Mouse (Mus musculus) WW6 (cell line): ENCODE measurements at regions not wholly inside any gene's neighbourhood (a gene's known extent, or its start where the extent isn't known, plus 50 kb on each side); places are given as distances from the start of the nearest gene placed in this dataset.

ENCODE experiments used
- DNase-seq: peaks from one replicate; pipeline ENCODE4 v3.0.0-alpha.2; 2013; ENCODE audit warnings: low read depth, low spot score

DNA sequence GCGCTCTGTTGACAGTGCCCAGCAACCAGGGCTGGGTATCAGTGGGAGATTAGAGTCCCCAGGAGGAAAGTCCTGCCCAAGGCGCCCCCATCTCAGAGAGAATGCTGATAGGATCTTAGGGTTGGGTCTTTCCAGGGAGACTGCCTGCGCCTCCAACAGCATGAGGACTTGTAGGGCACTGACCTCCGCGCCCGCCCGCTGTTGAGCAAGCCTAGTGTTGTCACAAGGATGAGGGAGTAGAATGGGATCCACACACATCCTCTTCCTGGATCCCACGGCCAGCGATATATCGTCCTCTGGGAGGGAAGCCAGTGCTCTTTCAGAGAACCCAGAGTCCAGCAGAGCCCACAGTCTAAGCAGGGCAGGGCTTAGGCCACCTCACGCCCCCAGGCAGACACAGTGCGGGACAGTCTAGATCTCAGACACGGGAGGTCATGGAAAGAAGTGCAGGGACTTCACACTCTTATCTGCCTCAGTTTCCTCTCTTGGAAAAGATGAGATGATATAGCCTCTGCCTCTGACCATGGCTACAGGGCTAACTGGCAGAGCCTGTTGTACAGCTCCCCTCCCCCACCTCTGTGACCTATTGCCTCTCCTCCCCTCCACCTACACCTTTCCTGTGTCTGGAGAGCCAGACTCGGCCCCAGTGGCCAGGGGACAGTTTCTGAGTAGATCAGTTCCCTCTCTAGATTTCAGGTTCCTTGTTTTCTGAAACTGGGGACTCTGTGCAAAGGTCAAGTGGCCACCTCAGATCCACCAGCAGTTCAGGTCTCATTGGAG, 52.0 kb upstream of the Dusp5 start:
- no peak for DNase-seq

DNA sequence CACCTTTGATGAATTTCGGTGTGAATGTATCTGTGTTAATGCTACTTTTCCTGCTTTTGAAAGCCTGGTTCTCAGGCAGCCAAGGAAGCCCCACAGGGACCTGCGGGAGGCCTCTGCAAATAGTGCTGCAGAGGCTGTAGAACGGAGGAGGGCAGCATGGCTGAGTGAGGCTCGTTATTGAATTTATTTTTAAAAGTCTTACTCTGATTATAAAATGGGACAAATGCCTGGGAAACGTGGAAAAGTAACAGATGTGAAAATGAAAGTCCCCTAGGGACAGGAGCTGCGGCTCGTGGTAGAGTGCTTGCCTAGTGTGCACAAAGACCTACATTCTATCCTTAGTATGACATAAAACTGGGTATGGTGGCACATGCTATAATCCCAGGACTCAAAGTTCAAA, 59.7 kb upstream of the Dusp5 start:
- DNase-seq: no peak

DNA sequence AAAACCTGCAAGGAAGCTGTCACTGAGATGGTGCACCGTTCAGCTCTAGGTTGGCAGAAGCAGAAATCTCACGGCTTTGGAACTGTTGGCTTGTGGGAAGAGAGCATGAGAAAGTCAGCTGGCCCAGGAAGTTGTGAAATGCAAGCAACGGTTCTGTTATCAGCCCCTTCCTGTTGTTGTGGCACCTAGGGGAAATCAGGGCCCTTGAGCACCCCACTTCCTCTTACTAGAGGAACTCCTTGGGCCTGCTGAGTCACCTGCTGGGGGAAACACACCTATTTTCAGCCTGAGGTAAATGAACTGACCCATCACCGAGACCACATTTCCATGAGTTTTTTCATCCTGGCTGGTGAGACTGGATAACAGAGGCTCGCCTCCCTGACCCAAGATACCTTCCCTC, 64.2 kb upstream of the Dusp5 start:
- DNase-seq: no peak

DNA sequence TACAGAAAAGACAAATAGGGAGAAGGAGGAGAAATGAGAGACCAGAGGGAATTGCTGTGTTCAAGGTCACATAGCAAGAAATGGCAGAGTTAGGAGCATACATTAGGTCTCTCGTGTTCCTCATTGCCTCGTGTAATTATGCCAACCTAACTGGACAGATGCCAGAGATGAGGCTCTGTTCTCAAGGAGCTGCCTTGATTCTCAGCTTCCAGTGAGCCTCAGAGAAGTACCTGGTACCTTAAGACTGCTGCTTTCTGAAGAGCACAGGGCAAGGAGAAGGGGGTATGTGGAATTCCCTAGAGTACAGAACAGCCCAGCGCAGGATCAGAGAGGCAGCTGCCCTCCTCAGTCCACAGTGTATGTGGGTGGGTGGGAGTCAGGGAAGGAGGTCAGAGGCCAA, 64.8 kb upstream of the Dusp5 start:
- DNase-seq: no peak

DNA sequence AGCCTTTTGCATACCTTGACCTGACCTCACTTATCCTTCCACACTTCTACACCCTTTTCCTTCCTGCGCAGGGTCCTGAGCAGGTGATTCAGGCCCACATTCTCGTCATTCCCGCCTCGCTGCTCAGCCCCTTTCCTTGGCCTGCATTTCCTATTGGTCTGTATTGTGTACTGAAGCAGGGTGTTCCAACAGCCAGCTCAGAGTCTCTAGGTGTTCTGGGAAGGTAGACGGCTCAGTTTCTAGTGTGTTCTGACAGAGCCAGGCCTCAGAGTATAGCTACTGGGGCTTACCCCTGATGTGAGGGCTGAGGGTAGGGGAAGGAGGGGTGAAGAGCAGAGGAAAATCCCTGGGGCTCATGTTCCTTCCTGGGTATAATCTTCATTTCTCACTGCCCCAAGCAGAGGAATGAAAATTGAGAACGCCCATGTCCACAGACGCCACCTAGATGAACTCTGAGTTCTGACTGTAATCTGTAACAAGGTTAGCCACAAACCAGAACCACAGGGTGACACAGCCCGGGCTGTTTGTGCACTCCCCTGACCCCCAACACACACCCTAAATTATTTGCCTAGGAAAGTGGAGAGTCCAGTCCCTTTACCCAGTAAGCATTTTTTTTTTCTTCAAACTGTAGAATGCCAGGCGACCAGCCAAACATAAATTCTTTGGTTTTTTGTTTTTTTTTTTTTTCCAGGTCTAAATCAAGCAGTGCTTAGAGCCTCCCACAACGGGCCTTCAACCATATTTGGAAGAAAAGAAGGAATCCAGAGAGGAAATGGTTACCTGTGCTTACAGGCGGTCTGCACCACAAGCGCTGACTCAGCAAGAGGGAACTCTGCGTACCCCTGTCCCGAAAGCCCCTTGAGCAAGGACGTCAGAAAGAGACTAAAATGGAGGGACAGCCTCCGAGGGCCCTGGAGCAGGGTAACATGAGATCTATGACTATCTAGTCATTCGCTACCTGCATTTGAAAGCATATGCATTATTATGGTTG, 67.6 kb upstream of the Dusp5 start:
- peak; percentile 61 for DNase-seq

DNA sequence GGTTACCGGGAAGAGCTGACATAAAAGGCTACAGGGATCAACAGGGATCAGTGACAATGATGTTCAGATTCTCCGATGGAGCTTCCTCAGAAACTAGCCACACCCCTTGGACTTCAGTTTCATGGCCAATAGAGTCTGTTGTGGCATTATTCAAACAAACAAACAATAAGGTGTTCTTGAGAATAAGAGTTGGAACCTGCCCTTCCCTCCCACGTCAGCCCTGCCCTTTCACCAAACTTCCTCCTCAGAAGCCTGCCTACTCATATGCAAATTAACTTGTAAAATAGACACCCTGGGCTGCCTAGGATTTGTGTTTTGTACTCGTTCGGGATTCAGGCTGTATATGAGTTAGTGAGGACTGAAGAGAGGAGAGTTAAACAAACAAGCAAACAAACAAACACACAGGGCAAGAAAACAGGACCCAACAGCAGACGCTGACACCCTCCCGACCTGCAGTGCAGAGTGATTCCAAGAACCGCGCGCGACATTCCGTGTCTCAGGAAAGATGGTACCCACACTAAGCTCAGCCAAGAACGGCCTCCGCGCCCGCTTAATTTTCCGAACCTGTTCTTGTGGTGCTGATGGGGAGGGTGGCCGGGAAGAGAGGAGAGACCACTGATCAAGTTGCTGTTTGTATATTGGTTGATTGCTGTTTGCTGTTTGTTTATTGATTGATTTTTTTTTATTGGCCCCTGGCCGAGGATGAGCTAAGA, 68.4 kb upstream of the Dusp5 start:
- DNase-seq: peak; percentile 67

DNA sequence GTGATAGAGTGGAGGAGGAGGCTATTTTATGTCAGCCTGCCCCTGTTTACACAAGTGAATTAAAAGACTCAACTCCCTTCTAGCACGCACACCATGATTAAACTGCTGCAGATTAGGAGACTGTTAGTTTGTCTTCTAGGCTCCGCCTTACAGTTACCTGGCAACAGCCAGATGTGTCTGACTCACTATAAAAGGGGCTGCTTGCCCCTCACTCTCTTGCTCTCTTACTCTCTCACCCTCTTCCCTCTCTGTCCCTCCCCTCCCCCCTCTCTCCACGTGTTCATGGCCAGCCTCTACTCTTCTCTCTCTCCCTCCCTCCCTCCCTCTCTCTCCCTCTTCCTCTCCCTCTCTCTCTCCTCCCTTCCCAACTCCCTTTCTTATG, 69.0 kb upstream of the Smndc1 start:
- DNase-seq: no peak

DNA sequence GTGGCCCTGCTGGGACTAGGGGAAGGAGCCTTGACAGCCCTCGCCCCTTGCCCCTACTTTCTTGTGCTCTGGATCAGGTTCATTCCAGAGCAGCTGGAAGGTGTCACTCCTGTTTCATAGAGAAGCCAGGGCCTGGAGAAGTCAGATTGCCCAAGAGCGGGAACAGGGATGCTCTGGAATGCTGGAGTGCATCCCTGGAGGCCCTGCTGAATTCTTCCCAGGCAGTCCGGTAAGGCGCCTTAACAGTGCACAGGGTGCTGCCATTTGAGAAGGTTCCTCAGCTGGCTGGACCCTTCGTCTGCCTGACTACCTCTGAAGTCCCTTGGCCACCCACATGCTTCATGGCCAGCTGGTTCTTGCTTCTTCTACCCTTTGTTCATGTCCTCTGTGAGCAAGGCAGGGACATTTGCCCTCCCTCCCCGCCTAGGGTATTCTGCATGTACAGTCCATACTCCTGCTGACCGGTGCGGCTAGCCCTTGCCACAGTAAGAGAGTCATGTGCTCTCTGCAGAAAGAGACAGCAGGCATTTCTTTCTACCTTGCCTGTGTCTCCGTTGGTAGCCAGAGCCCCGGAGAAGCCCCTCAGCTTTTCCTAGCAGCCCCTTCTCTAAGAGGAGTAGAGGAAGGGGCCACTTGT, 68.5 kb upstream of the Smndc1 start:
- DNase-seq: no peak

DNA sequence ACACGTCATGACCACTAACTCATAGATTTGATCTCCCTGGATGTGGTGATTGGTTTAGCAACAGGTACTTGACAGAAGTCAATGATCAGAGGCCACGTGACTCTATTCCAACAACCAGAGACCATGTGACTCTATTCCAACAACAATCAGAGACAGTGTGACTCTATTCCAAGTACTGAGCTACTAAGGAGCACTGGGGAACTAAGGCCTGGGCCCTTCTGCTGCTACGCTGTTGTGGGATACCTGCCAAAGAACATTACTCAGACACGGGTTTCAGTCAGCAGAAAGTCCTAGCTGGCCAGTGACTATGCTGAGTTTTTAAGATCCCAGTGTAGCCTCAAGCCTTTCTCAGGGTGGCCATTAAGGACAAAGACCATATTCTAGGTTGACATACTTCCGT, 66.3 kb upstream of the Smndc1 start:
- DNase-seq: no peak

DNA sequence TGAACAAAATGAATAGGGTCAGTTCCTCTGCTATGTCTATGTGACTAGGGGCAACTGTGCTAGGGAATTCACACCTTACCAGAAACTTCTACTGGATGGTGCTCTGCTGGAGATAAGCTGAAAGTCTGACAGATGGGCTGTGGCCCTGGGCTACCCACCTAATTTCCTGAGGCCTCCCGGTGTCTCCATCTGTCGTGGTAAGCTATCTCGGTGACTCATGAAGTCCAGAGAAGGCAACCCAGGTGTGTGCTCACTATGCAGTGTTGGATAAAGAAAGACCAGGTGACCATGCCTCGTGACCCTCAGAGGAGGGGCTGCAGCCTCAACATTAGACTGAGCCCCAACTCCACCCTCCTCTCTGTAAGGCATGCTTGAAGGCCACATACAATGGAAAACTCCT, 64.2 kb upstream of the Smndc1 start:
- no peak for DNase-seq

DNA sequence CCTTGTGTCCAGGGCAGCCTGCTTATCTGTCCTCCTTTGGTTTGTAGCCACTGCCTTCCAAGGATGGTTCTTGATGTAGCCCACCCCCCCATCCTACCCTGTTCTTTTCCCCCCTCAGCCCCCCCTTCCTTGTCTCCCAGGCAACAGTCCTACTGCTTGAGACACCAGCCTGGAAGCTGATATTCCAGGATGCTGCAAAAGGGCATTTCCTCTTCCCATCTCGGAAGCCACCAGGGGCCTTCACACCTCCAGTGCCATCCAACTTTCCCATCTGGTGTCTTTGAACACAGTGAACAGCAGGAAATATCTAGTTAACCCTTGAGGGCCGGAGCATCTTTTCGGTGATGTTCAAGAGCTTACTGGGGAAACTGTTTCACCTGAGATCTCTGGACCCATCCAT, 63.7 kb upstream of the Smndc1 start:
- no peak for DNase-seq

DNA sequence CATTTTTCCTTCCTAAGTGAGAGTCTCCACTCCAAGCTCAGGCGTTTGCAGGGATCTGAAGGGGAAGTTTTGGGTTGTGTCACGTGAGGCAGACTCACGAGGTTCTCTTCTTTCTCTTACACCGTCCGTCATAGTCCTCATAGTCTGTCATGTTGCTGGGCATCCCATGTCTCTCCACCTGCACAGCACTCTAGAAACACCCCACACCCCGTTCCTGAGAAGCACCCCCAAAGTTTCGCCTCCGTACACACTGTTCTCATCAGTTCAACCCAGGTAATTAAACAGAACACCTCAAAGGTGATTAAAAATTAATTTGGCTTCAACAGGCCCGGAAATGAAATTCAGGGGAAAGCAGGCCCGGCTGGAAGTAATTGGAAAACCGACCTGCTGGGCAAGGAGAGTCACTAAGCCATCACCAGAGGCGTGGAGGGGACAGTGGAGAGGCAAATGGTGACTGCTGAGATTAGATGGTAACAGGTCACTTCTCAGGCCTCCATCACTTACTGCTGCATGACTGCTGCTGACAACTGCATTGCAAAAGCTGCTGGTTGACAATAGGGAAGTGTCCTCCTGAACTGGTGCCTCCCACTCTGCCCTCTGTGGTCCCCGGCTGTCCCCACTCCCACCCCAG, 63.1 kb upstream of the Smndc1 start:
- DNase-seq: no peak

DNA sequence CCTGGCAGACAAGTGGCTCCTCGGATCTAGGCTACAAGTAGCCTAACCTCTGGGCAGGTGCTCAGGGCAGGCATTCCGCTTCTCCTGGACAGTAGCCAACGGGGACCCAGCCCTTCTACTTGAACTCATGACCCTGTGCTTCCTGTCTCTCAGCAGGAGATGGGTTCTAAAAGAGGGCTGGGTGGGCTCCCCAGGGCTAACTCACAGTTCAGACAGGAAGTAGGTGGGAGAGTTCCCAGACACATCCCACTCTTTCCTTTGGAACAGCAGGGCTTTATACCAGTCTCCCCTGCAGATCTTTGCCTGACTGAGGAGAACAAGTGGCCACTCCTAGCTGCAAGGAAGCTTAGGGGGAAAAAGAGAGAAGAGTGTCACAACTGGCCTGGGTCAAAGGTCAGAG, 62.0 kb upstream of the Smndc1 start:
- no peak for DNase-seq

DNA sequence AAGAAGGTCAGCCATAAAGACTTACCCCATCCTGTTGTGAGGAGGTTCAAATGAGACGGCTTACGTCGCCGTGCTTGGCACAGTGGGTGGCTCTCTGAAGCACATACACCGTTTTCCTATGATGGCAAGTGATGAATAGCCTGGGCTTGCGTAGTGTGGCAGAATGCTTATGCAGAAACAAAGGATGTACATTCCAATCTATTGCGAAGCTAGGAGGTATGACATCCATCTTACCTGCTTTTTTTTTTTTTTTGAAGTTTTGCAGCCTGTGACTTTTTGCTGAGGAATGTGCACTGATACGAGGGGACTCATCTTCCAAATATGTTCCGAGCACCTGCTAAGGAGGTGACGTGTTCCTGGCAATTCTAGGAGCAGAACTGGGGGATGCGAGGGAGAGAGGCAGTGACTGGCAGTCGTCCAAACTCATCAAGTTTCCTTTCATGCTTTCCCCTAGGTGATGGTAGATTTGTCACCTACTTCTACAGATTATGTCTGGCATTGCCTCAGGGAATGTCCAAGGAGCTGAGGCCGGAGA, 61.1 kb upstream of the Smndc1 start:
- no peak for DNase-seq

DNA sequence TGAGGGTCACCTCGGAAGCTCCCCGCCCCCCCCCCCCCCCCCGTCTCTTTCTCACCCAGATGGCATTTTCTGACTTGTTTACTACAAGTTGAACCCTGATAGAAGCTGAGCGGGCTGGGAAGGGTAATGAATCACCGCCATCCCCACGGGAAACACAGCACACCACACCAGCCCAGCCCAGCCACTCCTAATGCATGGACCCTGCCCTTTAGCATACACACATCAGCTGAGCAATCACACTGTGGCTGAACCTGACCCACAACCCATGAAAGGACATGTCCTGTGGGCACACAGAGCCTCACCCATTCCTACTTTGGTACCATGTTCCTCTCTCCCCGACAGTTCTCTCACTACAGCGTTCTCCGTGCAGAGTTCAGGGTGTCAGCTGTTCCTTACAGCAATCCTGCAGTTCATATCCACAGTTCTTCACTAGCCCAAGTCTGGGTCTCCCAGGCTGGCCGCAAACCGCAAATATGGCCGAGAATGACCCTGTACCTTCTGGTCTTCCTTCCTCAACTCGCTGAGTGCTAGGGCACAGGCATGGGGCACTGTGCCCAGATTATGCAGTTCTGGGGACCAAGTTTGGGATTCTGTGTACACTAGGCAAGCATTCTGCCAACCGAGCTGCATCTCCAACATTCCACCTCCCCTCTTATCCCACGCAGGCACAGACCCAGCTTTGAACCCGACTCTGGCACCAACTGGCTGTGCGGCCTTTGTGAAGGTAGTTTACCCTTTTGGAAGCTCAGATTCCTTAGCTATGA, 60.4 kb upstream of the Smndc1 start:
- DNase-seq: no peak

DNA sequence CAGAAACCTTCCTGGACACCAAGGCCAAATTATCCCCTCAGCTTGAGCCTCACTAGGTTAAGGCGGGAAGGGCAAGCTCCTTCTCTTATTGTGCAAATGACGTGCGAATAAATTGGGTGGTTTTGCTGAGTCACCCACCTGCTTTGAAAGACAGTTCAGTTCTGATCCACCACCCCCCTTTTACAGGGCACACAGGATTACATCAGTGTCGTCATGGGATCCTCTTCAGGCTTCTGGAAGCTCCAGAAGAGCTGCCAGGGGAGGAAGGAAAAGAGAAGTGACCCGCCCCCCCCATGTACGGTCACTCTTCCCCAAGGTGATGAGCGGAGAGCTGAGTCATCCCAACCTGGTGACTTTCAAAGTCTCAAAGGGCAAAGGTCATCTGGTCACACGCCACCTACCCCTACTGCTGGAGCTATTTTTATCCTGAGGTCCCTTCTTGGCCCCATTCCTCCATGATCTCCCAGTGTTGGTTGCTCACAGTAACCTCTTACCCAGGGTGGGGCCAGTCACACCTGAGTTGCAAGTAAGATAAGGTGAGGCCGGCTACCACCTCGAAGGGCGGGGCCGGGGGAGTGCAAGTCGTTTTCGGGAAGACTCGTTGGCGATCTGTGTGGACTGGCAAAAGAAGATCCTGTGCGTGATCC, 58.9 kb upstream of the Smndc1 start:
- DNase-seq: peak; percentile 56

DNA sequence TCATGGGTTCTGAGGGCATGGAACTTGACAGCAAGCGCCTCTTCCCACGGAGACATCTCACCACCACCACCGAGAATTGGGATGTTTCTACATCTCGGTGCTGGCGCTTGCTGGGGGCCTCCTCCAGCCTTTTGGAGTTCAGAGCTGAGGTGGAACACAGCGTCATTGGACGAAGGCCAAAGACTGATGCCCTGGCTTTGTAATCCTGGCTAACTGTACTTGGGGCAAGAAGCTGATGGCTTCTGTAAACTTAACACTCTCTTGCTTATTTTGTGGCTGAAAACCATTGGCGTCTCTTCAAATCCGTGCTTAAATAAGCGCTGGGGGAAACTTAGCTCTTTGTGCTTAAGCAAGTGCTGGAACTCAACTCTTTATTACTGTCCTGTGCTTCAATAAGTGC, 57.8 kb upstream of the Smndc1 start:
- DNase-seq: no peak

DNA sequence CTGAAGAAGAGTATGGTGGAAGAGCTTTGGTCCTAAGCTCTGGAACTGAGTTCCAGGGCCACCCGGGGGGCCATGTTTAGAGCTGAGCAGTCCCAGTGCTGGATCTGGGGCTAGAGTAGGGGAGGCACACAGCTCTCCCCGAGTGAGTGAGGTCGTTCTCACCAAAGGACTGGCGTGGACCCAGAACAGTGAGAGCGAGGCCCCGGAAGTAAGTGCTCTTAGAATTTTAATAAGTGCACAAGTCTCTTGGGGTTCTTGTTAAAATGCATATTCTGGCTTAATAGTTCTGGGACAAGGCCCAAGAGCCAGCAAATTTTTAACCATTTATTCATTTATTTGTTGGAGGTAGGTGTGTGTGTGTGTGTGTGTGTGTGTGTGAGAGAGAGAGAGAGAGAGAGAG, 57.4 kb upstream of the Smndc1 start:
- DNase-seq: no peak

DNA sequence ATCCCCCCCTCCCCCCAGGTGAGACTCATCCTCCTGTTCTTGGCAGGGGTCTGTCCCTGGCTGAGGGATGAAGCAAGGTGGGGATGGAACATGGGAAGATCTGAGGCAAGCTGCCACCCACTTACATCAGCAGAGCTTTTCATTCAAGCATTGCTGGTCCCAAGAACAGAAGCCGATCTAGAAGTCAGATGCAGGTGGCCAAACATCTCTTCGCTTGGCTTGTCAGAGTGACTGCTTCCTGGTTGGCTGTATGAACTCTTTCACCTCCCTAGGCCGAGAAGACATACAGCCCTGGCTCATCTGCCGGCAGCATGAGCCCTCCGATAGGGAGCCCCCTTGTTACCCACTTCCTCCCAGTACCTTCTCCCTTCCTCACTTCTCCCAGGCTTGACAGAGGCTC, 55.8 kb upstream of the Smndc1 start:
- no peak for DNase-seq

DNA sequence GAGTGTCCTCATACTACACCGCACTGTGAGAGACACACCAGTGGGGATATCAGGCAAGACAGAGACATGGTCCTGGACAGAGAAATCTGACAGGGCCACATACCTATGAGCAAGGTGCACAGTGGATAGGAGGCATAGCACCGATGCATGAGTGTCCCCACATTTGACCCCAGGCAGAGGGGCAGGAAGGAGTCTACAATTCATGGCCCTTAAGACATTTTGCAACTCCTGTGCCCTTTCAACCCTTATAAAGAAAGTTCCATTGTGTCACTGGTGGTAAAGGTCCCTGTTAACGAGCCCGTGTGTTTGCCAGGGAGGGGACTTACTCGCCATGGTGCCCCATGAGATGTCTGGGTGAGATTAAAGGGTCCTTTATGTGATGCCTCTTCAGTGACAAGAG, 54.3 kb upstream of the Smndc1 start:
- DNase-seq: no peak
